Mouse (Mus musculus) central nervous system, embryonic 18 days (tissue): ENCODE results near the gene Olfr171. TPM values are rescaled to one million over a fixed set of nuclear protein-coding genes. Genes with fewer than 3 reads are reported as not detected.

Experiments
- polyA plus RNA-seq: library from polyadenylated mRNA; depleted of rRNA; stranded (reverse); fragments of >200 nt; gene quantifications from 2 replicates; pipeline ENCODE4 v1.2.3, GENCODE M21; 2012; rRNA removed

Gene Olfr171
- polyA plus RNA-seq, result not detected in 2 replicates

DNA sequence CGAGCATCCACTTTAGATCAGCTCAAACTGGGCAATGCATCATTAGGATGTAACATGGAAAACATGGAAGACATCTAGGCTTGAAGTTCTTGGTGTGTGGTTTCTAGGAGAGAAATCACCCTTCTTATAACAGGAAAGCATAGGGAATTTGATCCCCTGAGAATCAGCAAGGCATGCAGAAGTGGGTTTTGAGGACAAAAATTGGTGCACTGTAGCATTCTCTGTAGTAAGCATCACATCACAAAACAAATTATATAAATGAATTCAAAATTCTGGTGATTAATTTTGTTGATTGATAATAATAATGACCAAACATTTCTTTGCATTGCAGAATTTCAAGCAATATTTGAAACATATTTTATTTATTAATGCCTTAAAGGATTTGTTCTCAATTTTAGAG lies at the start of gene Olfr171:
Gene Olfr171 (minus strand): TSS at position 101 of the 400 bp plus-strand sequence.

DNA sequence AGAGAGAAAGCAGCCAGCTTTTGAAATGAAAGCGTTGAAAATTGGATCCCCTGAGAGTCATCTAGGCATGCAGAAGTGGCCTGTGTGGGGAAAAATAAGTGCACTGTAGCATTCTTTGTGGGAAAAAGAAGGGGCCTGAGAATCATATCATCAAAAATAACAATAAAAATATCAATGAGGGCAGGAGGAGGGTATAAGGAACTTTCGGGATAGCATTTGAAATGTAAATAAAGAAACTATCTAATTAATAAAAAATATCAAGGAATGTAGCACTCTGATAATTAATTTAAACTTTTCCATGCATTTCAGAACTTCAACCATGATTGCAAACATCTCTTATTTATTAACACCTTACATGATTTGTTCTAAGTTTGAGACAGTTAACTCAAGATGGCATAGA lies 17.9 kb downstream of the Olfr171 start, which contains the start of gene Olfr170:
Gene Olfr170 (minus strand): TSS at position 101 of the 400 bp plus-strand sequence.

Other genes starting within 250 kb of the Olfr171 start
- gene Olfr165, start 206.8 kb downstream of the Olfr171 start, polyA plus RNA-seq, result not detected in 2 replicates
- not detected in 2 replicates for gene Olfr166, start 146.2 kb downstream of the Olfr171 start, polyA plus RNA-seq
- gene Olfr167, start 107.7 kb downstream of the Olfr171 start, polyA plus RNA-seq, result not detected in 2 replicates
- gene Olfr168, start 94.4 kb downstream of the Olfr171 start, polyA plus RNA-seq, result not detected in 2 replicates
- not detected in 2 replicates for gene Olfr169, start 58.1 kb downstream of the Olfr171 start, polyA plus RNA-seq
- gene Olfr170, start 18.0 kb downstream of the Olfr171 start, polyA plus RNA-seq, result not detected in 2 replicates
- gene Lamp3, start 76.5 kb upstream of the Olfr171 start, polyA plus RNA-seq, result 0.01 TPM in 1 of 2 replicates, not detected in the other
- gene B3gnt5, start 130.3 kb upstream of the Olfr171 start, polyA plus RNA-seq, result 17.8 and 19.0 TPM in 2 replicates